Mouse (Mus musculus) gastrocnemius, postnatal 25 days (tissue): Measurements from ENCODE around the gene Hipk4. TPM values are rescaled to one million over a fixed set of nuclear protein-coding genes. Genes with fewer than 3 reads are reported as not detected.

Source experiments
- DNase-seq: peaks from one replicate; pipeline ENCODE4 v3.0.0; 2022
- long read RNA-seq, 2 experiments: library from polyadenylated mRNA; stranded (forward); transcript quantifications; one replicate each; pipeline ENCODE4 v2.0.0; 2021
- total RNA-seq, 2 experiments: library from RNA; stranded (reverse); gene quantifications; 1 replicate in 1 of 2; 2 replicates in 1 of 2; pipeline ENCODE4 v1.2.3; 2021

The Hipk4 gene
- under 1 TPM; 0.13 to 0.18 TPM for total RNA-seq
- long read RNA-seq, experiment 1 = 0 reads
- long read RNA-seq, experiment 2 = 0 reads

DNA sequence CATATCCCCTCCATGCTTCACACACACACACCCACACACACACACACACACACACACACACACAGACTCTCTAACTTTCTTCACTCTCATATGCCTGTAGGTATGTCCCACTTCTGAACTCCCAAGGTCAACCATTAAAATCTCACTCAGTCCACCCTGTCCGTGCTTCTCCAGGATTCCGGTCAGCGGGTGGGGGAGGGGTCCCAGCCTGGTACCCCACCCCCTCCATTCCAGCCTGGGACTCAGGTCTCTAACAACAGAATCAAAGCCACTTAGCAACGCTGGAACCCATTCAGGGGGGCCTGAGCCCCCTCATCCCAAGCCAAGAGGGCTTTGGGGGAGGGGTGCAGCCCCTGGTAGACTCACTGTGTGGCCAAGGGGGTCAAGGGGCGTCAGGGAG is at the start of gene Hipk4:
Hipk4 (plus strand) TSS at position 301 of the 400 bp plus-strand sequence.
- no peak for DNase-seq

DNA sequence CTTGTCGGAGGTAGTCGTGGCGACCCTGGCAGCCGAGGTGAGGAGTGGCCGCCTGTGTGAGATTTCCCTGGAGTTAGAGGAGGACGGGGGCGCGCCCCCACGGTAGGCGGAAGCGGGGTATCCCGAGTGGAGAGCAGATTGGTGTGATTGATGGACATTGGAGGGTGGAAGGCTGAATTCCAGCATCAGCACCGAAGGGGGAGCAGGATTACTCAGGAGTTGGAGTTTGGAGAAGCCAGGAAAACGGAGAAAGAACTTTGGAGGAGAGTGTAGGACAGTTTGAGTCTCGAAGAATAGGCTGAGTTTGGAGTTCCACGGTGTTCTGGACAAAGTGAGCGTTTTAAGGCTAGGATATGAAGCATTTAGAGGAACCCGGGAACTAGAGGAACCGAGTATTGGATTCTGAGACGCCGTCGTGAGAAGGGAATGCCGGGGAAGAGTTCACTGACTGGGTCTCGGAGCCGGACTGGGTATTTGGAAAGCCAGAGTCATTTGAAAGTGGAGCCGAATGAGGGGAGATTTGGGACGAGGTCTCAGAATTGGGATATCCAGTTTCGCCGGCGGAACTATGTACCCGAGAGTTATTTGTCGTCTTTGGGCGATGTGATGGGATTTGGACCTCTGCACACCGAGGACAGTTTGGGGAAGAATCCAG is 49.1 kb upstream of the Hipk4 start:
- DNase-seq = no peak

- peak; percentile 98 for DNase-seq
Observed at GRCm38 (mm10) chr7:27474490-27474954, 48.5 kb upstream of the Hipk4 start.

GRCm38 (mm10) chr7:27475596-27475995 is 47.5 kb upstream of the Hipk4 start:
- no peak for DNase-seq

DNA sequence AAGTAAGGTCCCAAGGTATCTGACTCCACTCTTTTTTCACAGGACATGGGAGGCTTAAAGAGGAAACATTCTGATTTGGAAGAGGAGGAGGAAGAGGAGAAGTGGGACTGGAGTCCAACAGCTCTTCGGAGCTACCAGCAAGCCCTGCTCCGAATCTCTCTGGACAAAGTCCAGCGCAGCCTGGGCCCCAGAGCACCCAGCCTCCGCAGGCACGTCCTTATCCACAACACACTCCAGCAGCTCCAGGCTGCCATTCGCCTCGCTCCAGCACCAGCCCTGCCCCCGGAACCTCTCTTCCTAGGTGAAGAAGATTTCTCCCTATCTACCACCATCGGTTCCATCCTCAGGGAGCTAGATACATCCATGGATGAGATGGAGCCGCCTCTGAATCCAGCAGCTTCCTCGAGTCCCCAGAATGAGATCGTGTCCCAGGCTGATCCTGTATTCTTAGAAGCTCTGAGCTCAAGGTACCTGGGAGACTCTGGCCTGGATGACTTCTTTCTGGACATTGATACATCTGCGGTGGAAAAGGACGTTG is 46.9 kb upstream of the Hipk4 start:
- DNase-seq = no peak

GRCm38 (mm10) chr7:27478561-27478960 is 44.5 kb upstream of the Hipk4 start:
- DNase-seq = no peak

- no peak for DNase-seq
Observed at GRCm38 (mm10) chr7:27479750-27480149, 43.3 kb upstream of the Hipk4 start.

GRCm38 (mm10) chr7:27480506-27480905 is 42.6 kb upstream of the Hipk4 start:
- no peak for DNase-seq

DNA sequence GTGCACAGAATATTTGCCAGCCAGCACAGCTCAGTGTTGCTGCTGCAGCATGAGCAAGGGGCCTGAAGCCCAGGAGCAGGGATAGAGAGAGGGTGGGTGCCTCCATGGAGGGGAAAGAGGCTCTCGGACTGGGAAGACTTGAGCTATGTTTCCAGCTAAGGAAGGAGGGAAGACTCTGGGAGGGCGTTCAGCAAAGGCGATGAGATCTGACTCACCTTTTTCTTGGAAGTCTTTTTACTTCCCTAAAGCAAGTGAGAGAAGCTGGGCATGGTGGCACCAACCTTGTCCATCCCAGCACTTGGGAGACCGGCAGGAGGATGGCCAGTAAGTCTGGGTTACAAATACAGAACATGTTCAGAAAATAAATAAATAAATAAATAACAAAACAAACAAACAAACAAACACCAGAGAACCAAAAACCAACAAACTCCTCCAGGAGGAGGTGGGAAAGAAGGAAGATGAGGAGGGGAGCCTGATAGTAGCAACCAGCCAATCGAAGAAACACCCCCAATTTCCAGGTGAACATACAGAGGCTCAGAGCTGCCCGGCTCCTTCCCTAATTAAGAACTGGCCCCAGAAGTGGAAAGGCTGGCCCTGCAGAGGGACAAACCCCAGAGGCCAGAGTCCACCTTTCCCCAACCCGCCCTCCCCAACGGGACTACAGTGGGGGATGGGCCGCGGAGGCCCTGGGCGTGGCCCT is 42.0 kb upstream of the Hipk4 start:
- no peak for DNase-seq

- peak; percentile 97 for DNase-seq
Observed at GRCm38 (mm10) chr7:27481627-27481969, 41.5 kb upstream of the Hipk4 start.

DNA sequence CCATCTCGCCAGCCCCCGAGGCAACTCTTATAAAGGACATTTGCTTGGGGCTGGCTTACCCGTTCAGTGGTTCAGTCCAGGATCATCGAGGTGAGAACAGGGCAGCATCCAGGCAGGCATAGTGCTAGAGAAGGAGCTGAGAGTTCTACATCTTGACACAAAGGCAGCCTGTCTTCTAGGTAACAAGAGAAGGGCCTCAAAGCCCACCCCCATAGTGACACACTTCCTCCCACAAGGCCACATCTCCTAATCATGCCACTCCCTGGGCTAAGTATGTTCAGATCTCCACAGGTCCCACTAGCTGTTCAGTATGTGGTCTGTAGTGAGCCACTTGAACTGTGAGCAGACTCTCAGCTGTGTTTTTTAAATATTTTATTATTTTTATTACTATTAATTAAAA is 39.2 kb upstream of the Hipk4 start:
- DNase-seq = no peak

- no peak for DNase-seq
Observed at GRCm38 (mm10) chr7:27486102-27486769, 36.8 kb upstream of the Hipk4 start.

DNA sequence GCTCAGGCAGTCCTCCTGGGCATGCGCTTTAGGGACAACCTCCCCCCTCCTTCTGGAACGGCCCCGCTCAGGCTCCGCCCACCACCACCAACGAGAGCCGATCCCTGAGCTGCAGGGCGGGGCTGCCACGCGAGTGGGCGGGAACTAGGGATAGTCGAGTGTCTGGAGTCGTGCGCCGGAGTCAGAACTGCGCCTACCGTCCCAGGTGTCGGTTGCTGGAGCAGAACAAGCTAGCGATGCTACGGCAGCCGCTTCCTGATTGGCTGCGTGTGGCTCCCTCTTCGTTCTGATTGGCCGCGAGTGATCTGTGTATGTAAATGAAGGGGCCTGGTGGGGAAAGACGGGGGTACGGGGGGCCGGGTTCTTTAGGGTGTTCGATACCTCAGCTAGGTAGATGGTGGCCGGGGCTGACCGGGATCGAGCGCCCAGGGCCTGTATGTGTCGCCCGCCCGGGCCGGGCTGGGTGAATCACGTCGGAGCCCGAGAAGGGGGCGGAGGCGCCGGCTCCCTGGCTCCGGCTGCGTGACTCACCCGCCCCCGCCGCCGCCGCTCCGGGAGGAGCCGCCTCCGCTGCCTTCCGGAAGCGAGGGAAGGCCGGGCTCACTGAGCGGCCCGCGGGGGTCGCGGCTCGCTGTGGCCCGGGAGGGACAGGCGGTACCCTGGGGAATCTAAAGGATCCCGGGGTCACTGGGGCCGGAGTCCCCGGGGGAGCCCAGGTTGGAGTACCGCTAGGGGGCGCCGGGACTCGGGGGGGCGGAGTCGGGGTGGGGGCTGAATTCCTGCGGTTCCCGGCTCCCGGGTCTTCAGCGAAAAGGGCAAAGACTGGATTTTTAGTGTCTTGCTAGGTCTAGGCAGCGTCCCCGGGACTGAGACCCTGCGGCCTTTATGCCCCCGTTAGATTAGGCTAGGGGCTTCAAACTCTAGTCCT is 36.0 kb upstream of the Hipk4 start, which contains the start of gene Sertad1:
Sertad1 (plus strand) TSS at position 141 of the 928 bp plus-strand sequence.
- peak; percentile 100 for DNase-seq

GRCm38 (mm10) chr7:27487740-27488268 is 35.3 kb upstream of the Hipk4 start:
- peak; percentile 56 for DNase-seq

GRCm38 (mm10) chr7:27489270-27489869 is 33.7 kb upstream of the Hipk4 start:
- no peak for DNase-seq

GRCm38 (mm10) chr7:27490227-27490542 is 32.9 kb upstream of the Hipk4 start:
- no peak for DNase-seq

DNA sequence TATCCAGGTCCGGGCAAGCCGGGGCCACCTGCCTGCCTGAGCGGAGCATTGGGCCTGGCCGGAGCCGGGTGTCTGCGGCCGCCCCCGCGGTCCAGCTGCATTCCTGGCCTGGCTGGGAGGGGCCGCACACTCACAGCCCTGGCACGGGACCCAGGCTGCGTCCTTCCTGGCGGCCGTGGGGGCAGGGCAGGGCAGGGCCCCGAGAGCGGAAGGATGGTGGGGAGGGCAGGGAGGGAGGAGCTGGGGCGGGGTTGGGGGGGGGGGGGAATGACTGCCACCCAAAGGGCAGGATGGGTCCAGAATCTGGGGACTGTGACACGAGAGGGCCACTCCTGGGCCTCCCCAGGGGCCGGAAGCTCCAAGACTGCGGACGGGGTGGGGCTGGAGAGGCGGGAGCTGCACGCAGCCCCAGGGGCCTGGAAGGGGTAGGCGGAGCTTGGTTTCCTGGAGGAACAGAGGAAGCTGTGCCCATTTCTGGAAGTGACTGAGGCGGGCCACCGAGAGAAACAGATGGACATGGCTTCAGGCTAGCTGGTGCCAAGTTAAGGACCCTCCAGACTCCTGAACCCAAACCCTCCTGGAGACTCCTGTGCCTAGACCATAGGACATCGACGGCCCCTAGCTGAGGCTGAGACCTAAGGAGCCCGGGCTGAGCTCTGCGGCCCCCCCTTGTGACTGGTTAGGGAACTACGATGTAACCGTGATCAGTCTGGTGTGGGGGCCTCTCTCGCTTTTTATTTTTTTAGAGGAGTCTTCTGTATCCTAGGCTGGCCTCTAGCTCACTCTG is 32.3 kb upstream of the Hipk4 start:
- DNase-seq = peak; percentile 96

- DNase-seq = no peak
Observed at GRCm38 (mm10) chr7:27491856-27492255, 31.2 kb upstream of the Hipk4 start.

GRCm38 (mm10) chr7:27493022-27493421 is 30.0 kb upstream of the Hipk4 start:
- no peak for DNase-seq

GRCm38 (mm10) chr7:27493450-27493849 is 29.6 kb upstream of the Hipk4 start:
- DNase-seq = no peak
